Mouse (Mus musculus) liver, embryonic 11.5 days (tissue): ENCODE data around the gene Elovl7. TPM values are rescaled to one million over a fixed set of nuclear protein-coding genes. Genes with fewer than 3 reads are reported as not detected.

ENCODE experiments used
- ATAC-seq: fragments of 200-750 bp; cut with Nextera tagmentation; replicated peaks from 2 replicates; pipeline ENCODE4 v1.8.0; 2017; ENCODE audit warnings: moderate number of reproducible peaks, mild to moderate bottlenecking, moderate TSS enrichment, moderate library complexity; ENCODE audit not compliant: low FRiP score
- DNase-seq: peaks from one replicate; pipeline ENCODE4 v3.0.0-alpha.2; 2017; ENCODE audit warnings: low spot score
- H3K27ac ChIP-seq: fragments of 300-500 bp; sonication (generic); 2 replicates; pipeline ENCODE4 v1.5.1; 2014; ENCODE audit warnings: mild to moderate bottlenecking, low read depth, low read length, control low read depth
- H3K27me3 ChIP-seq: fragments of 300-500 bp; sonication (generic); replicated peaks from 2 replicates; pipeline ENCODE4 v1.6.1; 2014; ENCODE audit warnings: low read length, mixed read lengths; ENCODE audit not compliant: control insufficient read depth, insufficient read depth
- H3K36me3 ChIP-seq: fragments of 300-500 bp; sonication (generic); 2 replicates; pipeline ENCODE4 v1.6.1; 2014; ENCODE audit warnings: mild to moderate bottlenecking, low read length, moderate library complexity, mixed read lengths; ENCODE audit not compliant: control insufficient read depth, insufficient read depth
- H3K4me1 ChIP-seq: fragments of 300-500 bp; sonication (generic); replicated peaks from 2 replicates; pipeline ENCODE4 v1.6.1; 2014; ENCODE audit warnings: low read length, mixed read lengths; ENCODE audit not compliant: control insufficient read depth, insufficient read depth
- H3K4me2 ChIP-seq: fragments of 300-500 bp; sonication (generic); 2 replicates; pipeline ENCODE4 v1.6.1; 2014; ENCODE audit warnings: mild to moderate bottlenecking, control low read depth, moderate library complexity
- H3K4me3 ChIP-seq: fragments of 300-500 bp; sonication (generic); 2 replicates; pipeline ENCODE4 v1.5.1; 2014; ENCODE audit warnings: low read depth, low read length, control low read depth
- H3K9ac ChIP-seq: fragments of 300-500 bp; sonication (generic); 2 replicates; pipeline ENCODE4 v1.6.1; 2014; ENCODE audit warnings: low read depth, low read length, control low read depth
- H3K9me3 ChIP-seq: fragments of 300-500 bp; sonication (generic); 2 replicates; pipeline ENCODE4 v1.6.1; 2016; ENCODE audit warnings: low read length, inconsistent platforms, mixed read lengths; ENCODE audit not compliant: control insufficient read depth
- WGBS: fragments of 180-500 bp; shearing (Covaris S2); extraction: QIAGEN DNeasy Blood & Tissue Kit; methylation state at CpG from one replicate; pipeline ENCODE4 v1.1.7; 2014; 5-methylcytosine and 5-hydroxymethylcytosine counted together
- polyA plus RNA-seq: library from polyadenylated mRNA; unstranded; fragments of >200 nt; fragmentation: Nextera tagmentation; extraction: Ambion mirVana; gene quantifications from 2 replicates; pipeline ENCODE4 v1.2.1, GENCODE M21; 2014

Gene Elovl7
- polyA plus RNA-seq, 1 experiment from 2014 or later: 3.4 TPM

DNA sequence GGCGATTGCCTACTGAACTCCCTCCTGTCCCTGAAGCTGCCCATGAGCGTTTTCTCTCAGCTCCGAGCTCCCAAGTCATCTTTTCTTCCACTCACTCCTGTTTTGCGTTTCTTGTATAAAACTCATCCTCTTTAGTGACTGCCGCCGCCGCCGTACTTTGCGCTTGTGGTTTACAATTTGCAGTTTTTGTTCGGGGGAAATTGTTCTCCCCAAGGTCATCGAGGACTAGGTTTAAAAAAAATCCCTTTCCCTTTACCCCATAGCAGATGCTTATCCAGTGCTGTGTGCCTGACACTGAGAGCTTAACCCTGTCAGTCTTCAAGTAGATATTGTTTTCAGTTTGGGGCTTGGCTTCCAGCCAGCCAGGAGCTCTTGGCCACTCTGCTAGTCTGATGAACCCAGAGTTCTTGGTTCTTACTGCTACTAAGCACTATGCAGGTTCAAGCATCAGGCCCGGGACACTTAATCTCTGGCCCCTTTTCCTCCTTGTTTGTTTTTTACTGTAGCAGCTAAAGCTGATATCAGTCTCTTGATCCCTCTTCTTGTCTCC, 1.1 kb downstream of the Elovl7 start:
- WGBS: 4% methylated on average over 12 of the region's 12 CpGs
- Histone ChIP-seq H3K9ac (peak overlapping the region; percentile 58; the same call in 1 of the 2 replicates), H3K4me1 (peaks cover 8% of the 10 kb centered on the region), H3K36me3 (no peaks in the 10 kb centered on the region), H3K27me3 (peaks cover 23% of the 10 kb centered on the region), H3K27ac (no peak overlapping the region), H3K9me3 (no peaks in the 10 kb centered on the region), H3K4me3 (peak overlapping the region; percentile 71), H3K4me2 (peak overlapping the region; percentile 96)
- peak; percentile 36 for DNase-seq
- no peak for ATAC-seq

DNA sequence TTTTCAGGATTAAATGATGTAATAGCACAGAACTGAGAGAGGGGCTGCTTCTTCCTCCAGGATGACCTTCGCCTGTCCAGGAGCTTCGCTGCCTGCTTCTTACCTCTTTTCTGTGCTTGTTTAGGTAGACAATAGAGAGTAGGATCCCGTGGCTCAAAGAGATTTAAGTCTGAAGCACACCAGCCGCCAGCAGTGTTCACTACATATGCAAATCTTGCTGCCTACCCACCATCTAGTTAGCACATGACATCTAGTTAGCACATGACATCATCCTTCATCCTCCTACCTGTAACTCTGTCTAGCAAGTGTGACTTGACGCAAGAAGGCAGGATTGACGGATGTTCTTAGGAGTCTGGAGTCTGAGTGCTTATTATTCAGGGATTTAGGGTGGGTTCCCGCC, 5.6 kb downstream of the Elovl7 start:
- H3K9ac ChIP-seq: no peak overlapping the region
- H3K4me2 ChIP-seq: no peak overlapping the region
- no peak overlapping the region for H3K4me3 ChIP-seq
- H3K4me1 ChIP-seq: peaks cover 7% of the 10 kb centered on the region
- no peaks in the 10 kb centered on the region for H3K36me3 ChIP-seq
- no peaks in the 10 kb centered on the region for H3K9me3 ChIP-seq
- WGBS: 81% methylated on average over 7 of the region's 7 CpGs
- no peak overlapping the region for H3K27ac ChIP-seq
- DNase-seq: no peak
- H3K27me3 ChIP-seq: peaks cover 13% of the 10 kb centered on the region
- ATAC-seq: no peak

DNA sequence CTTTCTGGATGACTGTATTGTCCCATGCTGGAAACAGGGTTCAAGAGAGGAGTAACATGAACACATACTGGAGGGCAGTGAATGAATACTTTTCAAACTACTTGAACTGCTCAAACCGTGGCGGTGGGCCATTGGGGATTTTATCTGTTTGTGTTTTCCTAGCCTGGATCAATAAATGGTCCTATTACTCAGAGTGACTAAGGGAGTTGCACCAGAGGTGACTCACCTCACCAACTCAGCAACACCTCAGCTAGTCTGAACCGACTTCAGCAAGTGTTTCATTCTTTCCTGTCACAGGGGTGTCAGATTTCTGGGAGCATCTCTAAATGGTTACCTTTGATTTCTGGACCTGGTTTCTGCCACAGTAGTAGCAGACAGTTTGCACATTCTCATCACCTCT, 15.0 kb downstream of the Elovl7 start:
- H3K9me3 ChIP-seq: no peaks in the 10 kb centered on the region
- no peak overlapping the region for H3K4me2 ChIP-seq
- 53% methylated on average over 3 of the region's 3 CpGs for WGBS
- H3K27ac ChIP-seq: no peak overlapping the region
- ATAC-seq: no peak
- no peak overlapping the region for H3K4me3 ChIP-seq
- no peaks in the 10 kb centered on the region for H3K4me1 ChIP-seq
- no peak for DNase-seq
- no peaks in the 10 kb centered on the region for H3K36me3 ChIP-seq
- H3K27me3 ChIP-seq: no peaks in the 10 kb centered on the region
- no peak overlapping the region for H3K9ac ChIP-seq

DNA sequence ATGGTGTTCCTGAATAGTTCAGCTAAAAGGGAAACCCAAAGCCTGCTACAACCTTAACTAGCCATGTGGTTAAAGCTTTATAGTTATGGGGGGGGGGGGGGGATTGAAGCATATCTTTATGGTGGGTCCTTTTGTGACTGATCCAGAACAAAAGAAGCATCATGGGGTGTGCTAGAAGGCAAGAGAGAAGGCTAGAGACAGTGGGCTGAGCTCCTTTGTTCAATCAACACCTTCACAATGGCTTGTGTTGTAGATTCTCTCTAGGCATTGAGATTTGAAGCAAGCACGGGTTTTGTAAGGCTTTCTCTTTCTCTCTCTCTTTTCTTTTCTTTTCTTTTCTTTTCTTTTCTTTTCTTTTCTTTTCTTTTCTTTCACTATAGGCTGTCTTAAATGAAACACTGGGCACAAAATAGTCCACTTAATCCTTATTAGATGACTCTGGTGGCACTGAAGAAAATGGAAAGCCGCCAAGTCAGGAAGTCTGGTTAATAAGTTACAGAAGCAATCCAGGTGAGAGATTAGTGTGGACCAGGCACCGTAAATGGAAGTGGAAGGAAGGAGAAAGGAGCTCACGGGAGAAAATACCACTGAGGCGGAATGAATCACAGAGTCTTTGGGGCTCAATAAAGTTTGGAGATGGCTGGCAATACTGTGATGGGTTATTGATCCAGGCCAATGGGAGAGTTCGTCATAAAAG, 15.6 kb downstream of the Elovl7 start:
- H3K4me3 ChIP-seq: no peak overlapping the region
- no peak overlapping the region for H3K4me2 ChIP-seq
- no peaks in the 10 kb centered on the region for H3K27me3 ChIP-seq
- H3K9ac ChIP-seq: no peak overlapping the region
- no peaks in the 10 kb centered on the region for H3K36me3 ChIP-seq
- no peaks in the 10 kb centered on the region for H3K9me3 ChIP-seq
- DNase-seq (no peak), ATAC-seq (no peak)
- no peak overlapping the region for H3K27ac ChIP-seq
- H3K4me1 ChIP-seq: no peaks in the 10 kb centered on the region
- WGBS: 76% methylated on average over 6 of the region's 6 CpGs

DNA sequence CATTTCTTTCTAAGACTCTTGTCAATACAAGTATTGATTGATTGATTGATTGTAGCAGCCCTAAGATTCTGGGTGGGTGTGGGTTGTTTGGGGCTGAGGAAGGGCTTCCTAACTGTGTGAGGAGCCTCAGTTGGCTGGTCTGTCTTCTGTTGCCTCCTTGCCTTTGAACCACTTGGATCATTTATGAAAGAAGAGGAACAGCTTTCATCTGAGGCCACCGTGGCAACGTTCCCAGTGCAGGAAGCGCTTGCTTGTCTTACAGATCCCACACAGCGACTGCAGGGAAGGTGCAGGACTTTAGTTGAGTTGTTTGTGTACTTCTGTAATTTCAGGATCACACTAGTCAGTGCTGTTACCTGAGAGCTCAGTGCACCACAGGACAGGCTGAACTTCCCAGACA, 25.8 kb downstream of the Elovl7 start:
- H3K9me3 ChIP-seq: no peaks in the 10 kb centered on the region
- H3K27me3 ChIP-seq: no peaks in the 10 kb centered on the region
- no peak overlapping the region for H3K4me2 ChIP-seq
- H3K9ac ChIP-seq: no peak overlapping the region
- no peaks in the 10 kb centered on the region for H3K4me1 ChIP-seq
- ATAC-seq (no peak), DNase-seq (no peak)
- WGBS: 56% methylated on average over 4 of the region's 4 CpGs
- H3K27ac ChIP-seq: no peak overlapping the region
- H3K36me3 ChIP-seq: no peaks in the 10 kb centered on the region
- H3K4me3 ChIP-seq: no peak overlapping the region

DNA sequence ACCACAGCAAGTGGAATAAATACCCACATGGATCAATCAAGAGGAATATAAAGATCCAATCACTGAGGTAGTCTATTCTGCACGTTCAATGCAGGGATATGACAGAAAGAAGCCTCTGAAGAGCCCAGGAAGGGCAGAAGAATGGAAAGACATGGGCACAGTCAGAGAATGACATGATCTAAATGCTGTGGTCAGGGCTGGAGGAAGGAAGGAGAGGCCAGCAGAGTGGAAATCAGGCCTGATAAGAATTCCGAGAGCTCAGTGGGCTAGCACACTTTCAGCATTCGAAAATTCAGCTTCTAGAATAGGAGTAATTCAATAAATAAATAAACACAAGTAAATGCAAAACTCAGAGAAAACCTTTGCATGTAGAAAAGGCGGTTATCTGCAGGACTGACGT, 27.5 kb downstream of the Elovl7 start:
- WGBS: 52% methylated on average over 5 of the region's 5 CpGs
- H3K27ac ChIP-seq: no peak overlapping the region
- ATAC-seq (no peak), DNase-seq (no peak)
- no peaks in the 10 kb centered on the region for H3K9me3 ChIP-seq
- no peaks in the 10 kb centered on the region for H3K4me1 ChIP-seq
- H3K9ac ChIP-seq: no peak overlapping the region
- no peak overlapping the region for H3K4me3 ChIP-seq
- H3K4me2 ChIP-seq: no peak overlapping the region
- H3K27me3 ChIP-seq: no peaks in the 10 kb centered on the region
- no peaks in the 10 kb centered on the region for H3K36me3 ChIP-seq

DNA sequence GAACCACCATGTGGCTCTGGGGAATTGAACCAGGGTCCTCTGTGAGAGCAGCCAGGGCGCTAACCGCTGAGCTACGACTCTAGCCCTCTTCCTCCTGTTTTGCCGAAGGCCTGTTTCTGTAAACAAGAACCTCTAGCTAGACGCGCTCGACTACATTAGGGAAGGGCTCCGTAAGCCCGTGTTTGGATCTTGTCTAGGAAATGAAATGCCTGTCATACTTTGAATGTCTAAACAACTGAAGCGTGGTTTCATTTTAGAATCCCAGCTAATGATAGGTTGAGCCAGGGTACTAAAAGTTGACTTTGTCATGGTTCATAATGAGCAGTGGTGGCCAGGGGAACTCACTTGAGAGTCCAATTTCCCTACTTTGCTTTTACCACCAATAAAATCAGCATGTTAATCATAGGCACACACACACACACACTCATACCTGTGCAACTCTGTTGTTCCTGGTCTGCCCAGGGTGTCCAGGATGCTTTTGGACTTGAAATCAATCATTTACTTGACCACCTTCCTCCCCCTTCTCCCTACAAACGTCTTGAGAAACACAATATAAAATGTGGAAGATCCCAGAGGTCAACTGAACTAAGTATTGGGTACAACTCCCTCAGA, 31.0 kb downstream of the Elovl7 start:
- no peak overlapping the region for H3K9ac ChIP-seq
- no peaks in the 10 kb centered on the region for H3K36me3 ChIP-seq
- 84% methylated on average over 11 of the region's 11 CpGs for WGBS
- DNase-seq (no peak), ATAC-seq (no peak)
- no peak overlapping the region for H3K27ac ChIP-seq
- H3K9me3 ChIP-seq: no peaks in the 10 kb centered on the region
- no peak overlapping the region for H3K4me3 ChIP-seq
- no peak overlapping the region for H3K4me2 ChIP-seq
- no peaks in the 10 kb centered on the region for H3K4me1 ChIP-seq
- H3K27me3 ChIP-seq: no peaks in the 10 kb centered on the region

DNA sequence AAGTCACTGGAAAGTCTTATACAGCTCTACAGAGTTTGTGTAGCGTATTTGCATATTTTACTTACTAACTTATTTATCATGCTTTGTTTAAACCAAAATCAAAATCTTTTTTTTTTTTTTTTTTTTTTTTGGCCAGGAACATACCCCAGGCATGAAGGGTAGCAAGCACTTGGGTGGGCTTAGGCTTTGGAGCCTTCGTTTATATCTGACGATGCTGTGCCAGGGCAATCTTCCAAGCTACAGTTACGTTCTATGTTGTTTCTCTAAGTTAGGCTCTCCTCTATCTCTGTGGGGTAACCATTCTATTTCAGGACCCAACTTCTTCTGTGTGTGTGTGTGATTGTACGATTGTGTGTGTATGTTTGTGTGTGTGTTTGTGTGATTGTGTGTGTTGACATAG, 36.9 kb downstream of the Elovl7 start:
- DNase-seq (no peak), ATAC-seq (no peak)
- Histone ChIP-seq H3K4me1 (no peaks in the 10 kb centered on the region), H3K9ac (no peak overlapping the region), H3K4me3 (no peak overlapping the region), H3K4me2 (no peak overlapping the region), H3K27me3 (no peaks in the 10 kb centered on the region), H3K9me3 (no peaks in the 10 kb centered on the region), H3K36me3 (no peaks in the 10 kb centered on the region), H3K27ac (no peak overlapping the region)
- 82% methylated on average over 5 of the region's 5 CpGs for WGBS

DNA sequence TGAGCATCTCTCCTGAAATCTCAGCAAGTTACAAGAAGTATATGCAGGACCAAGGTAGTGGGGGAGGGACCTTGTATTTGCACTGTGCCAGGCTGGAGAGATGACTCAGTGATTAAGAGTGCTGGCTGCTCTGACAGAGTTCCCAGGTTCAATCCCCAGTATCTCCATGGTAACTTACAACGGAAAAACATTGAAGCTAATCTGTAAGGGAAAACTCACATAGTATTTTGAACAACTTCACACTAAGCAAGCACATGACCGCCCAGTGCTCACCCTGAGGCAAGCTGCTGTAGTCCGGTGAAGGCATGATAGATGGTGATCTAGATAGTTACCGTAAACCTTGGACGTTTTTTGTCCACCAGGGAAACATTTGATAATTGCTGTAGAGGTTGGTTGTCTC, 39.8 kb downstream of the Elovl7 start:
- WGBS: 74% methylated on average over 5 of the region's 5 CpGs
- ATAC-seq: no peak

More for the DNA sequence above, 39.8 kb downstream of the Elovl7 start:
- Histone ChIP-seq H3K4me2 (no peak overlapping the region), H3K27ac (no peak overlapping the region), H3K27me3 (no peaks in the 10 kb centered on the region), H3K4me1 (no peaks in the 10 kb centered on the region), H3K4me3 (no peak overlapping the region), H3K9me3 (no peaks in the 10 kb centered on the region), H3K36me3 (no peaks in the 10 kb centered on the region), H3K9ac (no peak overlapping the region)
- DNase-seq: no peak
